Mouse (Mus musculus): ENCODE measurements around the gene Col26a1.

DNA sequence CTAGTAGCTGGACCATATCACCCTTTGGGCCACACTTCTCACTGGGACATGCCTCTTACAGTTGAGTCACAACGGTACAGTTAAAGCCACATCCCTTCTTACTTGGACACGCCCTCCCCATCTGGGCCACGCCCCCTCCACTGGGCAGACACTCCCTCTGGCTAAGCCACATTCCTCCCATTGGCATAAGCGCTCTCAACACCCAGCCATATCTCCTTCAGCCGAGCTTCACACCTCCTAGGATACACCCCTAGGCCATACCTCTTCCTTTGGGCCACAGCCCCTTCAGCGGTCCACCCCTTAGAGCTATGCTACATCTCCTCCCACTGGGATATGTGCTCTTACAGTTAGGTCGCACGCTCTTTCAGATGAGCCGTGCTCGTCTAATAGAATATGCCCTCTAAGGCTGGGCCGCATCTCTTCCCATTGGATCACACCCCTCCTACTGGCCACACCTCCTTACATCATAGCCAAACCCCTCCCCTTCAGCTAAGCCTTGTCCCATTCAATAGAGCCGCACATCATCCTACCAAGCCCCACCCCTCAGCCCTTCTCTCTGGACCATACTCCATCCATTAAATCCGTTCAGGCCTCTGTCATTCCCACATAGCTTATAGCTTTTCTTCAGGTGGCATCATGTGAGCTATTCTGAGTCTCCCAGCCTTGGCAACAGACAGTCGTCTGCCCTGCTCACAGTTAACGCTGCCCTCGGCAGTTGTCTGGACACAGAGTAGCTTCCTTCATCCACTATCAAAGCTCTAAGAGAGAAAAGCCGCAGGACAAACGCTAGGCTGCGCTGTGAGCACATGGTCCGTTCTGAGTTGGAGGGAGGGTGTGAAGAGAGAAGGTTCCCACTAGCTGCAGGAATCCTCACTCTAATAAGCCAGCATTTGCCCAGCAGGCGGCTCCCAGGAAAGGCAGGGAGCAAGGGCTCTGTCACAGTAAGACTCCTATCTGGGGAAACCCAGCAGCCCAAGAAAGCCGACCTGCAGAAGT, 109.7 kb downstream of the Col26a1 start:
- TF ChIP-seq CTCF (IDR thresholded peaks at IDR 0.05; ENCODE audit: control insufficient read depth, insufficient read depth, insufficient read length) = no peak
- no peak for TF ChIP-seq CEBPB (IDR thresholded peaks at IDR 0.05; ENCODE audit: low read depth)
- TF ChIP-seq USF1 (IDR thresholded peaks at IDR 0.05; ENCODE audit: low read depth) = no peak
